Mouse (Mus musculus): ENCODE results near the gene Nol3. TPM values are rescaled to one million over a fixed set of nuclear protein-coding genes. Genes with fewer than 3 reads are reported as not detected.

The Nol3 gene
- polyA plus RNA-seq, 1 experiment from 2014 or later = 1.2 TPM

DNA sequence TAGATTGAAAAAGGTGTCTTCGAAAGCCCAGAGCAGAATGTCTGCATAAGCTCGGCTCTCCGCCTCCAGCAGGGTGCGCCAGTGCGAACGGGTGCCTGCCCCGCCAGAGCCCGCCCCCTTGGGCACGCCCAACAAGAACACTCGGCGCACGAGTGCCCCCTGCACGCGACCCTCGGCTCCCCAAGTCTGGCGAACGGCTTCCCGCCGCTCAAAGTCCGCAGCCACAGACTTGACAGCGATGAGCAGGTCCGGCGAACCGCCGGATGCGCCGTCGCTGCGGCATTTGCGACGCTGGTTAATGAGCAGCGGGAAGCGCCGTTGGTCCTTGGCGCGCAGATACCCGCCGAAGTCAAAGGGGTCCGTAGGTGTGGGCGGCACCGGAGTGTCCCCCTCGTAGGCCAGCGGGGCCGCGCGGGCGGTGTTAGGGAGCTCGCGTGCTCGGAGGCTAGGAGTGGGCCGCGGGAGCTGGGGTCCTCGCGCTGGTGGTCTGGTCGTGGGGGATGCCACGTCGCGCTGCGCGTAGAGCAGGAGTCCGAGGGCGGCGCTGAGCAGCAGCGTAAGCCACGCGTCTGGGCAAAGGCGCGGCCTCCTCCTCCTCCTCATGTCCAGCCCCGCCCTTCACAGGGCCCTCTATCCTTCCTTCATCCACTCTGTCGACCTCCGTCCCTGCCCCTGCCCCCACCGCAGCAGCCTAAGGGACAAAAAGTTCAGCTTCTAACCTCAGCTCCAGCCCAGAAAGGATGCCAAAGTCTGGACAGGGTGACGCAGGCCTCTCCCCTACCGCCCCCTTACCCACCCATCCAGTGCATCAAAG is 21.6 kb upstream of the Nol3 start:
- DNase-seq (ENCODE audit: low spot score) (peak; percentile 92), ATAC-seq (ENCODE audit: low FRiP score, low TSS enrichment) (peak; percentile 75)
- Histone ChIP-seq H3K4me1 (replicated peaks; ENCODE audit: control insufficient read depth, insufficient read depth) (peaks cover 10% of the 10 kb centered on the region; the same call in 1 of the 2 replicates), H3K9ac (ENCODE audit: low read length) (peak overlapping the region; percentile 74), H3K27ac (replicated peaks) (peak overlapping the region; percentile 88), H3K9me3 (ENCODE audit: control insufficient read depth, low read length) (no peaks in the 10 kb centered on the region), H3K27me3 (ENCODE audit: control insufficient read depth, insufficient read depth, low read length) (no peaks in the 10 kb centered on the region; the same call in 1 of the 2 replicates), H3K36me3 (ENCODE audit: control insufficient read depth, insufficient read depth, low read length) (peaks cover 15% of the 10 kb centered on the region), H3K4me2 (replicated peaks; ENCODE audit: low read depth) (peak overlapping the region; percentile 93), H3K4me3 (ENCODE audit: low read depth, low read length) (peak overlapping the region; percentile 69)
- WGBS = under 1% methylated on average over 63 of the region's 74 CpGs
- TF ChIP-seq CTCF (IDR thresholded peaks at IDR 0.05; ENCODE audit: low read depth) = peak; percentile 94
- no peak for TF ChIP-seq EP300 (optimal IDR thresholded peaks at IDR 0.05)

DNA sequence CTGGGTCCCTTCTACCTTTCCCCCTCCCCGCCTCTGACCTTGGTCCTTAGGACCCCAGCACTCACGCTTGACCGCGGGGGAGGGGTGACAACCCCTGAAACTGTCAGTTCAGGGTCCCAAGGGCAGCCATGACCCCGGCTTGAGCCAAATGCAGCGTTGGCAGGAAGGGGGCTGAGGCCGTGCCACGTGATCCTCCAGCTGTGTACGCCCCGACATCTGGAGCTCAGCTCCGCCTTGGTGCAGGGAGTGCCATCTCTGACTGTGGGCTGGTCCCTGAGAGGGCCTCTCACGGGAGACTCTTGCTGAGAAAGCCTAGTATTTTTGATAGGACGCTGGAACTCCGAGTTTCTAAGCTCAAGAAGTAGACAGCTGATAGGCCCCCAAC is 21.0 kb upstream of the Nol3 start, which contains the start of gene B3gnt9:
Gene B3gnt9, minus strand, starts transcription at position 188 of the 385 bp plus-strand sequence.
- Histone ChIP-seq H3K36me3 (ENCODE audit: control insufficient read depth, insufficient read depth, low read length) (peaks cover 12% of the 10 kb centered on the region), H3K27me3 (ENCODE audit: control insufficient read depth, insufficient read depth, low read length) (no peaks in the 10 kb centered on the region; the same call in 1 of the 2 replicates), H3K27ac (replicated peaks) (peak within 1 kb of the TSS; percentile 88), H3K4me2 (replicated peaks; ENCODE audit: low read depth) (peak within 1 kb of the TSS; percentile 93), H3K9ac (ENCODE audit: low read length) (peak within 1 kb of the TSS; percentile 74), H3K4me1 (replicated peaks; ENCODE audit: control insufficient read depth, insufficient read depth) (peaks cover 12% of the 10 kb centered on the region; the same call in 1 of the 2 replicates), H3K9me3 (ENCODE audit: control insufficient read depth, low read length) (no peaks in the 10 kb centered on the region), H3K4me3 (ENCODE audit: low read depth, low read length) (peak within 1 kb of the TSS; percentile 69)
- WGBS = 4% methylated on average over 14 of the region's 14 CpGs
- TF ChIP-seq CTCF (IDR thresholded peaks at IDR 0.05; ENCODE audit: low read depth) (no peak), EP300 (optimal IDR thresholded peaks at IDR 0.05) (no peak)
- DNase-seq (ENCODE audit: low spot score) (peak; percentile 75), ATAC-seq (ENCODE audit: low FRiP score, low TSS enrichment) (peak; percentile 72)

DNA sequence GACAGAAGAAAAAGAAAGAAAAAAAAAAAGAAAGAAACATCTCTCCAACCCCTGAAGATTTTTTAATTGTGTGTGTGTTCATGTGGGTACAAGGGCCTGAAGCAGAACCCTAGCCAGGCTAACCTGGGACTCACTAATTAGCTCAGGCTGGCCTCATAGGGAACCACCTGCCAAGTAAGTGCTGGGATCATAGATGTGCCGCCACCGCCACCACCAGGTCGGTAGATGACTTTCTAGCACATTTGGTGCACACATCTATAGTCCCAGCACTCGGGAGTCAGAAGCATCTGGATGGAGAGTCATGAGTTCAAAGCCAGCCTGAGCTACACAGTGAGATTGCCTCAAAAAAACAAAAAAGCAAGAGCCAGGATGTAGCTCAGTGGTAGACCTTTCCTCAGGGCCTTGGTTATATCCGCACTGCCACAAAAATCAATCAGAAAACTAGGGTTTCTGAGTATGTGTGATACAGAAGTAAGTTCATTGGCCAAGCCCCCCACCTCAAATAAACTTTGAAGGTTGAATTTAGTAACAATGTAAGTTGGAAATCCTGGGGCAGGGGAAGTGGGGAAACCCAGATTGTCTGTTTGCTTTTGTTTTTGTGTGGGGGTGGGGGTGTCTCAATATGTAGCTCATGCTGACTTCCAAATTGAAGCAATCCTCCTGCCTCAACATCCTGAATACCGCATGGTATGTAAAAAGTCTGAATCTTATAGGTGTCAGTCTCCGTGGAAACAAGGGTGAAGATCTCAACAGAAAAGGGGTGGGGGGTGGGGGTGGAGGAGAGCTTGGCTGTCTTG is 18.4 kb upstream of the Nol3 start:
- Histone ChIP-seq H3K9me3 (ENCODE audit: control insufficient read depth, low read length) (no peaks in the 10 kb centered on the region), H3K4me1 (replicated peaks; ENCODE audit: control insufficient read depth, insufficient read depth) (peaks cover 12% of the 10 kb centered on the region; the same call in 1 of the 2 replicates), H3K27ac (replicated peaks) (no peak overlapping the region), H3K9ac (ENCODE audit: low read length) (no peak overlapping the region), H3K27me3 (ENCODE audit: control insufficient read depth, insufficient read depth, low read length) (no peaks in the 10 kb centered on the region; the same call in 1 of the 2 replicates), H3K36me3 (ENCODE audit: control insufficient read depth, insufficient read depth, low read length) (no peaks in the 10 kb centered on the region), H3K4me3 (ENCODE audit: low read depth, low read length) (no peak overlapping the region), H3K4me2 (replicated peaks; ENCODE audit: low read depth) (no peak overlapping the region)
- DNase-seq (ENCODE audit: low spot score) = no peak
- 81% methylated on average over 7 of the region's 7 CpGs for WGBS
- no peak for TF ChIP-seq CTCF (IDR thresholded peaks at IDR 0.05; ENCODE audit: low read depth)
- TF ChIP-seq EP300 (optimal IDR thresholded peaks at IDR 0.05) = no peak
- ATAC-seq (ENCODE audit: low FRiP score, low TSS enrichment) = no peak

DNA sequence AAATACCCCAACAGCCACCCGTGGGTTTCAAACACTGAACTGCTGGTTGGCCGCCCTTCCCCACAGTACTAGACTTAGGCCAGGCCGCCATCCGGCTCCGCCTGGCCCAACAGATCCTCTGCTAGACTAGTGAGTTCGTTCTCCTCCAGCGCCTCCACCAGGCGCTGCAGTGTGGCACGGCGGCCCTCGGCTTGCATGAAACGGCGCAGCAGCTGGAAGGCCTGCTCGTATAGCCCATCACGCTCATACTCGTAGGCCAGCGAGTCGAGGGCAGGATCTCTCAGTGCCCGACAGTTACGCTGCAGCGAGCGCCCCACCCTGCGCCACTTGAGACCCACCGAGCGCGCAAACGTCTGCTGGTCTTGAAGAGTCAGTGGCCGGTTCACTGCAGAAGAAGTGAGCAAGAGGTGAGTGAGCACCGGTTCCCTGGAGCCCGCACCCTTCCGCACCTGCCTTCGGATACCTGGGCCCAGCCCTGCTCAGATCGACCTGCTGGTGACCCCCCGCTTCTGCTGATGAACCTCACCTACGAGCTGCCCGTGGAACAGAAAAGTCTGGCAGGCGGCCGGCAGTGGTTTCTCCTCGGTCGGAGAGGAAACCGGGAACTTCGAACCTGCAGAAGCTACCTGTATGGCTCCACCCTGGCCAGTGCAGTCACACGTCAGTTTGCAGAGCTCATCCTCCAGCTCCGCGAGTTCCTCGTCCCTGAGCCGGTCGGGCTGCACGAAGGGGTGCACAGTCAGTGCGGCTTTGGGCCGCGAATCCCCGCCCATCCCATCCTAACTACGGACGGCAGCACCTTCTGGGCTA is 16.8 kb upstream of the Nol3 start:
- H3K4me1 ChIP-seq (replicated peaks; ENCODE audit: control insufficient read depth, insufficient read depth) = peaks cover 12% of the 10 kb centered on the region; the same call in 1 of the 2 replicates
- peak; percentile 50 for DNase-seq (ENCODE audit: low spot score)
- peak; percentile 9 for ATAC-seq (ENCODE audit: low FRiP score, low TSS enrichment)

GRCm38 (mm10) chr8:105259721-105260320 is 16.1 kb upstream of the Nol3 start:
- Histone ChIP-seq H3K4me2 (replicated peaks; ENCODE audit: low read depth) (peak overlapping the region; percentile 62), H3K4me3 (ENCODE audit: low read depth, low read length) (peak overlapping the region; percentile 31), H3K36me3 (ENCODE audit: control insufficient read depth, insufficient read depth, low read length) (no peaks in the 10 kb centered on the region), H3K4me1 (replicated peaks; ENCODE audit: control insufficient read depth, insufficient read depth) (peaks cover 10% of the 10 kb centered on the region; the same call in 1 of the 2 replicates), H3K27ac (replicated peaks) (no peak overlapping the region), H3K9ac (ENCODE audit: low read length) (peak overlapping the region; percentile 18; the same call in 1 of the 2 replicates), H3K9me3 (ENCODE audit: control insufficient read depth, low read length) (no peaks in the 10 kb centered on the region), H3K27me3 (ENCODE audit: control insufficient read depth, insufficient read depth, low read length) (no peaks in the 10 kb centered on the region; the same call in 1 of the 2 replicates)
- 4% methylated on average over 30 of the region's 30 CpGs for WGBS
- DNase-seq (ENCODE audit: low spot score) (peak; percentile 82), ATAC-seq (ENCODE audit: low FRiP score, low TSS enrichment) (peak; percentile 62)
- TF ChIP-seq EP300 (optimal IDR thresholded peaks at IDR 0.05) (no peak), CTCF (IDR thresholded peaks at IDR 0.05; ENCODE audit: low read depth) (peak; percentile 99)

More for the DNA sequence above, 16.8 kb upstream of the Nol3 start:
- TF ChIP-seq EP300 (optimal IDR thresholded peaks at IDR 0.05) (no peak), CTCF (IDR thresholded peaks at IDR 0.05; ENCODE audit: low read depth) (peak; percentile 43)
- H3K36me3 ChIP-seq (ENCODE audit: control insufficient read depth, insufficient read depth, low read length) = no peaks in the 10 kb centered on the region
- H3K9ac ChIP-seq (ENCODE audit: low read length) = peak overlapping the region; percentile 18; the same call in 1 of the 2 replicates
- H3K27ac ChIP-seq (replicated peaks) = no peak overlapping the region
- WGBS = 19% methylated on average over 55 of the region's 55 CpGs
- no peaks in the 10 kb centered on the region for H3K9me3 ChIP-seq (ENCODE audit: control insufficient read depth, low read length)
- no peaks in the 10 kb centered on the region; the same call in 1 of the 2 replicates for H3K27me3 ChIP-seq (ENCODE audit: control insufficient read depth, insufficient read depth, low read length)
- H3K4me3 ChIP-seq (ENCODE audit: low read depth, low read length) = peak overlapping the region; percentile 31
- H3K4me2 ChIP-seq (replicated peaks; ENCODE audit: low read depth) = peak overlapping the region; percentile 62

All from stomach, postnatal 0 days (tissue).